Mouse (Mus musculus) embryonic facial prominence, embryonic 14.5 days (tissue): Measurements from ENCODE around the gene Osbp. TPM values are rescaled to one million over a fixed set of nuclear protein-coding genes. Genes with fewer than 3 reads are reported as not detected.
A peak's percentile ranks its signal among the peaks of the same experiment; 100 is the strongest.

Experiments
- ATAC-seq: fragments of 200-750 bp; cut with Nextera tagmentation; 2 replicates; pipeline ENCODE4 v1.8.0; 2017; ENCODE audit warnings: low read depth, moderate number of reproducible peaks, moderate TSS enrichment
- DNase-seq: peaks from one replicate; pipeline ENCODE4 v3.0.0-alpha.2; 2015; ENCODE audit warnings: low spot score
- H3K27ac ChIP-seq: fragments of 300-500 bp; sonication (generic); replicated peaks from 2 replicates; pipeline ENCODE4 v1.5.1; 2014; ENCODE audit warnings: low read depth, mild to moderate bottlenecking, low read length, moderate library complexity
- H3K27me3 ChIP-seq: fragments of 300-500 bp; sonication (generic); replicated peaks from 2 replicates; pipeline ENCODE4 v1.6.1; 2014; ENCODE audit warnings: low read length; ENCODE audit not compliant: control insufficient read depth, insufficient read depth
- H3K36me3 ChIP-seq: fragments of 300-500 bp; sonication (generic); 2 replicates; pipeline ENCODE4 v1.6.1; 2014; ENCODE audit warnings: low read length, mixed read lengths; ENCODE audit not compliant: control insufficient read depth, insufficient read depth
- H3K4me1 ChIP-seq: fragments of 300-500 bp; sonication (generic); 2 replicates; pipeline ENCODE4 v1.6.1; 2014; ENCODE audit warnings: antibody characterized with exemption, low read length; ENCODE audit not compliant: control insufficient read depth, insufficient read depth
- H3K4me2 ChIP-seq: fragments of 300-500 bp; sonication (generic); 2 replicates; pipeline ENCODE4 v1.6.1; 2014; ENCODE audit warnings: low read depth, mild to moderate bottlenecking, low read length, moderate library complexity, mixed read lengths
- H3K4me3 ChIP-seq: fragments of 300-500 bp; sonication (generic); 2 replicates; pipeline ENCODE4 v1.5.1; 2014; ENCODE audit warnings: low read depth, mild to moderate bottlenecking, low read length
- H3K9ac ChIP-seq: fragments of 300-500 bp; sonication (generic); 2 replicates; pipeline ENCODE4 v1.6.1; 2014; ENCODE audit warnings: low read depth, mild to moderate bottlenecking, low read length, moderate library complexity, mixed read lengths
- H3K9me3 ChIP-seq: fragments of 300-500 bp; sonication (generic); 2 replicates; pipeline ENCODE4 v1.6.1; 2016; ENCODE audit warnings: low read length; ENCODE audit not compliant: control insufficient read depth
- WGBS: fragments of 180-500 bp; shearing (Covaris S2); extraction: QIAGEN DNeasy Blood & Tissue Kit; methylation state at CpG from one replicate; pipeline ENCODE4 v1.1.7; 2014; 5-methylcytosine and 5-hydroxymethylcytosine counted together
- polyA plus RNA-seq: library from polyadenylated mRNA; unstranded; fragments of >200 nt; fragmentation: Nextera tagmentation; extraction: Ambion mirVana; gene quantifications from 2 replicates; pipeline ENCODE4 v1.2.1, GENCODE M21; 2014

Gene Osbp
- polyA plus RNA-seq, 1 experiment from 2014 or later = 10.1 TPM

DNA sequence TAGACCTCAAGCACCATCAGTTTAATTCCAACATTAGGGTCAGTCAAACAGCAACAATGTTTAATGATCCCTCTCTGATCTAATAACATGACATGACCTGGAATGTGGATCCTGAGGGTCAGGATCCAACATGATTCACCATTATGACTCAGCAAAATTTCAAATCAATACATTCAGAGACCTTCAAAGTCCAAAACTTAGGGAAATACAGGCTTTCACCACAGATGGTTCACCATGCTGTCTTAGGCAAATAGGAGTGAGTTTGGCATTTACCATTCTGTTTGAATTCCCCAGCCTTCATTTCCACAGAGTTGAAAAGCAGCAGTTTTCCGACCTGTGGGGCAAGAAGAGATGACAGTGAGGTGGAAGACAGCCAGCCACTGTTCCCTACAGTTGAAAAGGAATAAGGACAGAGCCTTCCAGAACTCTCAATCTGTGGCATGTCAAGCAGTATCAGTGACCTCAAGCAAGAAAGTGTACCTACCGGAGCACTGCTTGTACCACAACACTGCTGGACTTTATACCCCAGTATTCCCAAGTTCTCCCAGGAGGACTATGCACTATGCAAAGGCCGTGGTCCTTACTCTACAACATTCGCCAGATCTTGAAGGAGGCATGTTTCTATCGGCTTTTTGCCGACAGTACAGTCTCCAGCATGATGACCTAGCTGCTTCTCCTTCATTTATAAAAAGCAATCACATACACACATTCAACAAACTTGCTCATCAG is 29.1 kb downstream of the Osbp start:
- Histone ChIP-seq H3K27me3 (no peaks in the 10 kb centered on the region), H3K27ac (no peak overlapping the region), H3K36me3 (peaks cover 53% of the 10 kb centered on the region), H3K4me3 (no peak overlapping the region), H3K4me1 (no peaks in the 10 kb centered on the region), H3K9me3 (no peaks in the 10 kb centered on the region), H3K4me2 (no peak overlapping the region), H3K9ac (no peak overlapping the region)
- DNase-seq = no peak
- ATAC-seq = no peak
- 88% methylated on average over 6 of the region's 6 CpGs for WGBS

DNA sequence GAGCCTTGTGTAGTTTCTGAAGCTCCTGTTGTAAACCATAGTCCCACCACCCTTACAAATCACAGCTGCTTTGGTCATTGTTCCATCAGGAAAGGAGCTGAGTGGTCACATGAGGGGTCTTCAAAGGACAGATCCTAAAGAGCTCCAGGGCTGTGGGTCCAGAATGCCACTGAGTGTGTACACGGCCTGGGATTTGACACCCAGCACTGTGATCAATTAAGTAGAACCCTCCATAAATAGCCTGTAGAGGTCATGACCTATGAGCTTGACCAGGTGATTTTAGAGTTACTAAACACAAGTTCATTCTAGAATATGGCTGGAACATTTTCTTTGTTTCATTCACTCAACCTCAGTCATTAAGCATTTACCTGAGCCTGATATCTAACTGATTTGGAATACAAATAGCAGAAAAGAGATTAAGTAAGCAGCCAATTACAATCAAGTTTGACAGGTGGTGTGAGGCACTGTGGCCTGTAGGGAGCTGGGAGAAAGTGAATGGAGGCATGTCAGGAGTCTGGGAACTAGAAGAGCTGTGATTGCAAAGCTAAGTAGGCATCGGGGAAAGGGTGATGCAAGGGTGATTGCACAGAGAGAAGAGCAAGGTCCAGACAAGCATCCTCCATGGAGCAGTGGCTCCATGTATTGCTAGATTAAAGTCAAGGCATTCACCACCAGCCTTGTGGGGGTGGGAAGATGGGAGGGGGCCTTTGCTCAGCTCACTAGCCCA is 30.1 kb downstream of the Osbp start:
- Histone ChIP-seq H3K4me3 (no peak overlapping the region), H3K4me1 (no peaks in the 10 kb centered on the region), H3K36me3 (peaks cover 44% of the 10 kb centered on the region), H3K9me3 (no peaks in the 10 kb centered on the region), H3K4me2 (no peak overlapping the region), H3K27me3 (no peaks in the 10 kb centered on the region), H3K27ac (no peak overlapping the region), H3K9ac (no peak overlapping the region)
- ATAC-seq = no peak
- DNase-seq = no peak
- 57% methylated on average over 2 of the region's 2 CpGs for WGBS

DNA sequence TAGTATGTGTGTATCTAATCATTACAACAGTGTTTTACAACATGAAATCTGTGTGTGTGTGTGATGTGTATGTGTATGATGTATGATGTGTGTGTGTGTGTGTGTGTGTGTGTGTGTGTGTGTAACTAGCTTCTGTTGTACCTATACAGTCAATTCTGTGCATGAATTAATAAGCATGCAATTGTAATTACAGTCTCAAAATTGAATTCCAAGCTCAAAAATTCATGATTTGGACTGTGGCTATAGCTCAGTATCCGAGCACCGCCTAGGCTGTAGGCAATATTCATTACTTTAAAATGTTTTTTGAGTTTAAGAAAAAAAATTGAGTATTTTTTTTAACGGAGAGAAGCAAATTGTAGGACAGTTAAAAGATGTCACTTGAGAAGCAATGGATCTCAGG is 35.9 kb downstream of the Osbp start:
- H3K4me1 ChIP-seq = peaks cover 4% of the 10 kb centered on the region; the same call in 1 of the 2 replicates
- H3K36me3 ChIP-seq = no peaks in the 10 kb centered on the region
- no peaks in the 10 kb centered on the region for H3K27me3 ChIP-seq
- DNase-seq (no peak), ATAC-seq (no peak)
- 0 out of 2 replicates have a peak overlapping the region, but pooled peaks have one; percentile 49 for H3K4me2 ChIP-seq
- no peak overlapping the region for H3K27ac ChIP-seq
- H3K4me3 ChIP-seq = no peak overlapping the region
- no peak overlapping the region for H3K9ac ChIP-seq
- H3K9me3 ChIP-seq = no peaks in the 10 kb centered on the region
- 21% methylated on average over 3 of the region's 3 CpGs for WGBS

DNA sequence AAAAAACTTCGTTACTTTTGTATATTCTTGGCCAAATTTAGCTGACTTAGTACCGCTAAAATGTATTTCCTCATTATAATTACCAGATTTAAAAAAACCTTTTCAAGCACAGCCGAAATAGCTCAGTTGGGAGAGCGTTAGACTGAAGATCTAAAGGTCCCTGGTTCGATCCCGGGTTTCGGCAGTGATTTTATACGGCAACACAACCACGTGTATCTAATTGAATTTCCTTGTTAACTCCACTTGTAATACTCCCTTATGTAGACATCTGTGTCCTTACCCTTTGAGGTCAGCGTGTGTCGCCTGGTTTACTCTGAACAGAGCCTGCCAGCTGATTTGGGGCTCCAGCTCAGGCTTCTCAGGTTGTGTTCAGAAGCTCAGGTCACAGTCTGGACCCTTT is 36.4 kb downstream of the Osbp start:
- Histone ChIP-seq H3K9ac (no peak overlapping the region), H3K9me3 (no peaks in the 10 kb centered on the region), H3K4me1 (peaks cover 7% of the 10 kb centered on the region), H3K4me2 (peak overlapping the region; percentile 49), H3K27ac (no peak overlapping the region), H3K4me3 (peak overlapping the region; percentile 12; the same call in 1 of the 2 replicates), H3K27me3 (no peaks in the 10 kb centered on the region), H3K36me3 (no peaks in the 10 kb centered on the region)
- ATAC-seq (peak; percentile 49), DNase-seq (peak; percentile 82)
- 1% methylated on average over 11 of the region's 11 CpGs for WGBS

DNA sequence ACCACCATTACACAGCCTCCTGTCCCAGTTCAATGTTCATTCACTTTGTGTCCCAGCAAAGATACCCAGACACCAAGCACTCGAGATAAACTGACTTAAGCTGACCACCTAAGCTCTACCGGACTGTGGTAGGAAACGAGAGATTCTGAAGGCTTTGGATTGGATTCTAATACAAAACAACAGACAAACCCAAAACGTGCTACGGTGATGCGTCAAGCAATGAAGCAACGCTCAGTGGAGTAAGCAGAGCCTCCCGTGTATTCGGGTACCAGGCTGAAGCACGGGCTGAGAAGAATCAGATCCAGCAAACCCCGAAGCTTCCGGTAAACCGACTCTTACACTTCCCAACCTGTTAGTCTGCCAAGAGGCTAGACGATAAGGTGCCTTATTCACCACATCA is 37.0 kb downstream of the Osbp start:
- ATAC-seq (no peak), DNase-seq (no peak)
- H3K4me3 ChIP-seq = peak overlapping the region; percentile 12; the same call in 1 of the 2 replicates
- no peaks in the 10 kb centered on the region for H3K27me3 ChIP-seq
- H3K27ac ChIP-seq = no peak overlapping the region
- H3K4me1 ChIP-seq = peaks cover 11% of the 10 kb centered on the region
- WGBS = 49% methylated on average over 14 of the region's 14 CpGs
- no peak overlapping the region for H3K9ac ChIP-seq
- H3K36me3 ChIP-seq = no peaks in the 10 kb centered on the region
- H3K9me3 ChIP-seq = no peaks in the 10 kb centered on the region
- peak overlapping the region; percentile 49 for H3K4me2 ChIP-seq

DNA sequence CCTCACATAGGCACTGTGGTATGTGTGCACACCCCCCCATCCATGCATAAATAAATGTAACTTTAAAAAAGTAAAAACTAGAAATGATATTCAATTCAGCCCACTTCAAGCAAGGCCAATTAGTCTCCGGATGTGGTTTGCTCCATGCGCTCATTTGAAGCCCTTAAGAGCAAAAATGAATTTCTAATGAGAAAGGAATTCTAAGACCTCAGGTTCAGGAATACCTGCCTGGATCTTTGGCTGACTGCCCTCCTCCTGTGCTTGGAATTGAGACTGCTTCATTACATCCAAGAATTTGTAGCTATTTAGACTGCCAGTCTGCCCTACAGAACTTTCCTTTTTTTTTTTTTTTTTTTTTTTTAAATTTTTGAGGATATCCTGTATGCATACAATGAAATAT is 37.8 kb downstream of the Osbp start:
- H3K4me1 ChIP-seq = peaks cover 11% of the 10 kb centered on the region
- DNase-seq (peak; percentile 18), ATAC-seq (no peak)
- H3K4me2 ChIP-seq = no peak overlapping the region
- H3K9me3 ChIP-seq = no peaks in the 10 kb centered on the region
- no peak overlapping the region for H3K27ac ChIP-seq
- H3K9ac ChIP-seq = no peak overlapping the region
- no peaks in the 10 kb centered on the region for H3K36me3 ChIP-seq
- H3K27me3 ChIP-seq = no peaks in the 10 kb centered on the region
- 83% methylated on average over 2 of the region's 2 CpGs for WGBS
- no peak overlapping the region for H3K4me3 ChIP-seq

DNA sequence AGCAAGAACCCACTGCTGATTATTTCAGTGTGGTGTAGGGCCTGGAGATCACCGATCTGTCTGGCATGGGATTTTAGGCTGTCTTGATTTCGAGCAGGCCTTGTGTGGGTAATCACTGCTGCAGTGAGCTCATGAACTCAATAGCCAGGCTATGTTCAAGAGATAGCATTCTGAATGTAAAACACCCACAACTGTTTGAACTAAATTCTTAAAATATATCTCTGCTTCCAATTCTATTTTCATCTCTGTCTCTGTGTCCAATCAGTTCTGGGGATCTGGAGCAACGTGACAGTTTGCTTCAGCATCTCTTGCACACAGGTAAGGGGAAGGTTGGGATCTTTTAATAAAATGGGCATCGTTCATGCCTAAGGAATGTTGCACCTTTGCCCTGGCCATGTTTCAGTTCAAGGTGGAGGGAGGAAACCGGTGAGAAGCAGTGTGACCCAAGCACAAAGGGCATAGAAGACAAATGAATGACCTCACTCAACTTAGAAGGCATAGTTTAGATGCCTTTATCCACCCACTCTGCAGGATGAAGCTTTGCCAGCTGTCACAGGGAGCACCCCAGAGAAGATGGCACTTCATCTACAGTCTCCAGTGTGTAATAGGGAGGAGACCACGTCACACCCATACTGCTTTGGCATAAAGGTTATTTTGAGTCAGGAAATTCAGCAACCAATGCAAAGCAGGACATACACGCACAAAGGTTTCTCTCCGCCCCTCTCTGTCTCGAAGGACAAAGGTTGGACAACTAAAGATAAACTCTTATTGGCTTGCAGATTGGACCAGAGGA is 38.7 kb downstream of the Osbp start:
- Histone ChIP-seq H3K36me3 (no peaks in the 10 kb centered on the region), H3K27me3 (no peaks in the 10 kb centered on the region), H3K27ac (no peak overlapping the region), H3K4me1 (peaks cover 11% of the 10 kb centered on the region), H3K4me2 (peak overlapping the region; percentile 67), H3K9ac (peak overlapping the region; percentile 68; the same call in 1 of the 2 replicates), H3K4me3 (peak overlapping the region; percentile 68), H3K9me3 (no peaks in the 10 kb centered on the region)
- DNase-seq = peak; percentile 12
- WGBS = 53% methylated on average over 9 of the region's 9 CpGs
- no peak for ATAC-seq
